Mouse (Mus musculus): ENCODE results near the gene Gm572. TPM values are rescaled to one million over a fixed set of nuclear protein-coding genes. Genes with fewer than 3 reads are reported as not detected.

Gene Gm572
- polyA plus RNA-seq, 1 experiment from 2014 or later, result not detected

GRCm38 (mm10) chr4:148620718-148621117 lies 22.4 kb upstream of the Gm572 start:
- 87% methylated on average over 1 of the region's 1 CpGs for WGBS

GRCm38 (mm10) chr4:148622485-148622884 lies 20.6 kb upstream of the Gm572 start:
- H3K36me3 ChIP-seq (ENCODE audit: control insufficient read depth, insufficient read depth, low read length), result peaks cover 57% of the 10 kb centered on the region
- H3K4me3 ChIP-seq (ENCODE audit: low read length), result no peak overlapping the region
- no peaks in the 10 kb centered on the region for H3K9me3 ChIP-seq (ENCODE audit: control insufficient read depth, low read length)
- H3K4me1 ChIP-seq (replicated peaks; ENCODE audit: control insufficient read depth, insufficient read depth, low read length), result peaks cover 22% of the 10 kb centered on the region
- WGBS, result 88% methylated on average over 4 of the region's 4 CpGs
- no peak for ATAC-seq (ENCODE audit: low read depth)
- no peaks in the 10 kb centered on the region for H3K27me3 ChIP-seq (ENCODE audit: control insufficient read depth, insufficient read depth, low read depth, low read length)
- no peak overlapping the region for H3K4me2 ChIP-seq (ENCODE audit: low read depth, low read length)
- no peak overlapping the region for H3K9ac ChIP-seq (ENCODE audit: low read length)
- no peak overlapping the region for H3K27ac ChIP-seq (ENCODE audit: low read length)

More at GRCm38 (mm10) chr4:148620718-148621117, 22.4 kb upstream of the Gm572 start:
- no peaks in the 10 kb centered on the region for H3K9me3 ChIP-seq (ENCODE audit: control insufficient read depth, low read length)
- H3K4me2 ChIP-seq (ENCODE audit: low read depth, low read length), result no peak overlapping the region
- H3K27ac ChIP-seq (ENCODE audit: low read length), result no peak overlapping the region
- ATAC-seq (ENCODE audit: low read depth), result no peak
- no peak overlapping the region for H3K4me3 ChIP-seq (ENCODE audit: low read length)
- H3K36me3 ChIP-seq (ENCODE audit: control insufficient read depth, insufficient read depth, low read length), result peaks cover 64% of the 10 kb centered on the region
- no peak overlapping the region for H3K9ac ChIP-seq (ENCODE audit: low read length)
- peaks cover 22% of the 10 kb centered on the region for H3K4me1 ChIP-seq (replicated peaks; ENCODE audit: control insufficient read depth, insufficient read depth, low read length)
- H3K27me3 ChIP-seq (ENCODE audit: control insufficient read depth, insufficient read depth, low read depth, low read length), result no peaks in the 10 kb centered on the region

- Histone ChIP-seq H3K9ac (ENCODE audit: low read length) (no peak overlapping the region), H3K4me1 (replicated peaks; ENCODE audit: control insufficient read depth, insufficient read depth, low read length) (peaks cover 22% of the 10 kb centered on the region), H3K27ac (ENCODE audit: low read length) (no peak overlapping the region), H3K4me3 (ENCODE audit: low read length) (no peak overlapping the region), H3K36me3 (ENCODE audit: control insufficient read depth, insufficient read depth, low read length) (peaks cover 52% of the 10 kb centered on the region), H3K9me3 (ENCODE audit: control insufficient read depth, low read length) (no peaks in the 10 kb centered on the region), H3K27me3 (ENCODE audit: control insufficient read depth, insufficient read depth, low read depth, low read length) (no peaks in the 10 kb centered on the region), H3K4me2 (ENCODE audit: low read depth, low read length) (peak overlapping the region; percentile 5; the same call in 1 of the 2 replicates)
- no peak for ATAC-seq (ENCODE audit: low read depth)
- whole genome bisulfite sequencing, result 76% methylated on average over 4 of the region's 4 CpGs
Measured at GRCm38 (mm10) chr4:148623609-148624008, 19.5 kb upstream of the Gm572 start.

- 0 out of 2 replicates have a peak overlapping the region, but pooled peaks have one; percentile 5 for H3K9ac ChIP-seq (ENCODE audit: low read length)
- no peak overlapping the region for H3K27ac ChIP-seq (ENCODE audit: low read length)
- peaks cover 40% of the 10 kb centered on the region for H3K36me3 ChIP-seq (ENCODE audit: control insufficient read depth, insufficient read depth, low read length)
- H3K4me3 ChIP-seq (ENCODE audit: low read length), result peak overlapping the region; percentile 97
- peaks cover 22% of the 10 kb centered on the region for H3K4me1 ChIP-seq (replicated peaks; ENCODE audit: control insufficient read depth, insufficient read depth, low read length)
- H3K4me2 ChIP-seq (ENCODE audit: low read depth, low read length), result peak overlapping the region; percentile 70
- H3K9me3 ChIP-seq (ENCODE audit: control insufficient read depth, low read length), result no peaks in the 10 kb centered on the region
- no peak for ATAC-seq (ENCODE audit: low read depth)
- 74% methylated on average over 10 of the region's 10 CpGs for WGBS
- no peaks in the 10 kb centered on the region for H3K27me3 ChIP-seq (ENCODE audit: control insufficient read depth, insufficient read depth, low read depth, low read length)
Measured at GRCm38 (mm10) chr4:148625010-148625409, 18.1 kb upstream of the Gm572 start.

- ATAC-seq (ENCODE audit: low read depth), result peak; percentile 71
- peak overlapping the region; percentile 99 for H3K9ac ChIP-seq (ENCODE audit: low read length)
- H3K4me2 ChIP-seq (ENCODE audit: low read depth, low read length), result peak overlapping the region; percentile 70
- peak overlapping the region; percentile 91 for H3K27ac ChIP-seq (ENCODE audit: low read length)
- H3K4me1 ChIP-seq (replicated peaks; ENCODE audit: control insufficient read depth, insufficient read depth, low read length), result peaks cover 22% of the 10 kb centered on the region
- H3K27me3 ChIP-seq (ENCODE audit: control insufficient read depth, insufficient read depth, low read depth, low read length), result no peaks in the 10 kb centered on the region
- WGBS, result under 1% methylated on average over 57 of the region's 57 CpGs
- H3K9me3 ChIP-seq (ENCODE audit: control insufficient read depth, low read length), result no peaks in the 10 kb centered on the region
- peaks cover 35% of the 10 kb centered on the region for H3K36me3 ChIP-seq (ENCODE audit: control insufficient read depth, insufficient read depth, low read length)
- peak overlapping the region; percentile 97 for H3K4me3 ChIP-seq (ENCODE audit: low read length)
Measured at GRCm38 (mm10) chr4:148625756-148626622, 17.1 kb upstream of the Gm572 start.

- Histone ChIP-seq H3K4me3 (ENCODE audit: low read length) (peak within 1 kb of the TSS; percentile 97), H3K27me3 (ENCODE audit: control insufficient read depth, insufficient read depth, low read depth, low read length) (no peaks in the 10 kb centered on the region), H3K4me1 (replicated peaks; ENCODE audit: control insufficient read depth, insufficient read depth, low read length) (peaks cover 16% of the 10 kb centered on the region), H3K9ac (ENCODE audit: low read length) (peak within 1 kb of the TSS; percentile 99), H3K4me2 (ENCODE audit: low read depth, low read length) (peak within 1 kb of the TSS; percentile 70), H3K36me3 (ENCODE audit: control insufficient read depth, insufficient read depth, low read length) (peaks cover 28% of the 10 kb centered on the region), H3K27ac (ENCODE audit: low read length) (peak within 1 kb of the TSS; percentile 91), H3K9me3 (ENCODE audit: control insufficient read depth, low read length) (no peaks in the 10 kb centered on the region)
- under 1% methylated on average over 51 of the region's 51 CpGs for WGBS
- peak; percentile 96 for ATAC-seq (ENCODE audit: low read depth)
Measured at GRCm38 (mm10) chr4:148626623-148627185, 16.4 kb upstream of the Gm572 start, which contains the start of gene Tardbp. TSS of gene Tardbp (minus strand) at chr4:148627019.

GRCm38 (mm10) chr4:148627246-148627645 lies 15.9 kb upstream of the Gm572 start:
- peak; percentile 1 for ATAC-seq (ENCODE audit: low read depth)
- peaks cover 14% of the 10 kb centered on the region for H3K4me1 ChIP-seq (replicated peaks; ENCODE audit: control insufficient read depth, insufficient read depth, low read length)
- WGBS, result 59% methylated on average over 3 of the region's 3 CpGs
- no peak overlapping the region for H3K27ac ChIP-seq (ENCODE audit: low read length)
- no peaks in the 10 kb centered on the region for H3K27me3 ChIP-seq (ENCODE audit: control insufficient read depth, insufficient read depth, low read depth, low read length)
- H3K36me3 ChIP-seq (ENCODE audit: control insufficient read depth, insufficient read depth, low read length), result peaks cover 26% of the 10 kb centered on the region
- H3K9me3 ChIP-seq (ENCODE audit: control insufficient read depth, low read length), result no peaks in the 10 kb centered on the region
- H3K4me2 ChIP-seq (ENCODE audit: low read depth, low read length), result peak overlapping the region; percentile 39
- peak overlapping the region; percentile 99 for H3K9ac ChIP-seq (ENCODE audit: low read length)
- peak overlapping the region; percentile 97 for H3K4me3 ChIP-seq (ENCODE audit: low read length)

- 41% methylated on average over 3 of the region's 3 CpGs for WGBS
- Histone ChIP-seq H3K27ac (ENCODE audit: low read length) (peak overlapping the region; percentile 72), H3K27me3 (ENCODE audit: control insufficient read depth, insufficient read depth, low read depth, low read length) (no peaks in the 10 kb centered on the region), H3K9me3 (ENCODE audit: control insufficient read depth, low read length) (no peaks in the 10 kb centered on the region), H3K4me2 (ENCODE audit: low read depth, low read length) (no peak overlapping the region), H3K4me1 (replicated peaks; ENCODE audit: control insufficient read depth, insufficient read depth, low read length) (no peaks in the 10 kb centered on the region; the same call in 1 of the 2 replicates), H3K9ac (ENCODE audit: low read length) (no peak overlapping the region), H3K36me3 (ENCODE audit: control insufficient read depth, insufficient read depth, low read length) (no peaks in the 10 kb centered on the region), H3K4me3 (ENCODE audit: low read length) (no peak overlapping the region)
- peak; percentile 83 for ATAC-seq (ENCODE audit: low read depth)
Measured at GRCm38 (mm10) chr4:148632013-148632692, 11.0 kb upstream of the Gm572 start.
